Mouse (Mus musculus) stomach, postnatal 0 days (tissue): ENCODE results near the gene Snrnp200.
"Not testable (repeated sequence)": the region's sequence is repeated elsewhere in the genome, so short reads cannot be mapped to it uniquely, and the experiment has no call there.

Source experiments
- CTCF ChIP-seq: IDR thresholded peaks from 2 replicates; pipeline ENCODE4 v1.5.1; 2016; ENCODE audit warnings: antibody characterized with exemption, low read depth, mild to moderate bottlenecking, moderate library complexity
- EP300 ChIP-seq: optimal IDR thresholded peaks from 2 replicates; pipeline ENCODE3; 2016; ENCODE audit warnings: antibody characterized with exemption

- not testable (repeated sequence) for TF ChIP-seq CTCF, EP300
These were observed 63.9 kb downstream of the Snrnp200 start for GRCm38 (mm10) chr2:127272049-127272448.
